Mouse (Mus musculus) embryonic facial prominence, embryonic 11.5 days (tissue): ENCODE measurements around the gene Eef1a1. TPM values are rescaled to one million over a fixed set of nuclear protein-coding genes. Genes with fewer than 3 reads are reported as not detected.
A peak's percentile ranks its signal among the peaks of the same experiment; 100 is the strongest.

Source experiments
- ATAC-seq: fragments of 200-750 bp; cut with Nextera tagmentation; replicated peaks from 2 replicates; pipeline ENCODE4 v1.8.0; 2017; ENCODE audit warnings: low read depth; ENCODE audit not compliant: insufficient number of reproducible peaks, low FRiP score, low TSS enrichment
- DNase-seq: peaks from one replicate; pipeline ENCODE4 v3.0.0-alpha.2; 2015; ENCODE audit warnings: low spot score
- H3K27ac ChIP-seq: fragments of 300-500 bp; sonication (generic); replicated peaks from 2 replicates; pipeline ENCODE4 v1.5.1; 2014; ENCODE audit warnings: mild to moderate bottlenecking, low read depth, low read length, control low read depth
- H3K27me3 ChIP-seq: fragments of 300-500 bp; sonication (generic); 2 replicates; pipeline ENCODE4 v1.6.1; 2014; ENCODE audit warnings: mild to moderate bottlenecking, low read length, moderate library complexity, mixed read lengths; ENCODE audit not compliant: control insufficient read depth, insufficient read depth
- H3K36me3 ChIP-seq: fragments of 300-500 bp; sonication (generic); replicated peaks from 2 replicates; pipeline ENCODE4 v1.6.1; 2014; ENCODE audit warnings: low read depth, mild to moderate bottlenecking, low read length, moderate library complexity, mixed read lengths; ENCODE audit not compliant: control insufficient read depth, insufficient read depth
- H3K4me1 ChIP-seq: fragments of 300-500 bp; sonication (generic); 2 replicates; pipeline ENCODE4 v1.6.1; 2014; ENCODE audit warnings: low read length, mixed read lengths; ENCODE audit not compliant: control insufficient read depth, insufficient read depth
- H3K4me2 ChIP-seq: fragments of 300-500 bp; sonication (generic); 2 replicates; pipeline ENCODE4 v1.6.1; 2014; ENCODE audit warnings: low read depth, mild to moderate bottlenecking, control low read depth, low read length, moderate library complexity
- H3K4me3 ChIP-seq: fragments of 300-500 bp; sonication (generic); 2 replicates; pipeline ENCODE4 v1.5.1; 2014; ENCODE audit warnings: low read depth, low read length, control low read depth
- H3K9ac ChIP-seq: fragments of 300-500 bp; sonication (generic); replicated peaks from 2 replicates; pipeline ENCODE4 v1.6.1; 2014; ENCODE audit warnings: mild to moderate bottlenecking, control low read depth, low read length
- H3K9me3 ChIP-seq: fragments of 300-500 bp; sonication (generic); replicated peaks from 2 replicates; pipeline ENCODE4 v1.6.1; 2016; ENCODE audit warnings: mild to moderate bottlenecking, low read length, inconsistent platforms, mixed read lengths; ENCODE audit not compliant: control insufficient read depth
- whole genome bisulfite sequencing: fragments of 180-500 bp; shearing (Covaris S2); extraction: QIAGEN DNeasy Blood & Tissue Kit; methylation state at CpG from one replicate; pipeline ENCODE4 v1.1.7; 2014; 5-methylcytosine and 5-hydroxymethylcytosine counted together
- polyA plus RNA-seq: library from polyadenylated mRNA; unstranded; fragments of >200 nt; fragmentation: Nextera tagmentation; extraction: Ambion mirVana; gene quantifications from 2 replicates; pipeline ENCODE4 v1.2.1, GENCODE M21; 2014

Eef1a1 gene
- polyA plus RNA-seq, 1 experiment from 2014 or later: 5,291 TPM

- H3K9me3 ChIP-seq: no peaks in the 10 kb centered on the region
- peak; percentile 36; the same call in 1 of the 2 replicates for ATAC-seq
- H3K27me3 ChIP-seq: no peaks in the 10 kb centered on the region
- peak overlapping the region; percentile 57 for H3K4me2 ChIP-seq
- H3K4me1 ChIP-seq: no peaks in the 10 kb centered on the region
- WGBS: 5% methylated on average over 16 of the region's 16 CpGs
- peak overlapping the region; percentile 30; the same call in 1 of the 2 replicates for H3K27ac ChIP-seq
- peak overlapping the region; percentile 48 for H3K9ac ChIP-seq
- DNase-seq: peak; percentile 81
- peak overlapping the region; percentile 31 for H3K4me3 ChIP-seq
- no peaks in the 10 kb centered on the region for H3K36me3 ChIP-seq
Observed at GRCm38 (mm10) chr9:78527767-78528381, 38.9 kb upstream of the Eef1a1 start.

GRCm38 (mm10) chr9:78527301-78527761, 38.4 kb upstream of the Eef1a1 start:
- H3K27me3 ChIP-seq: no peaks in the 10 kb centered on the region
- WGBS: under 1% methylated on average over 24 of the region's 24 CpGs
- H3K9me3 ChIP-seq: no peaks in the 10 kb centered on the region
- H3K4me1 ChIP-seq: no peaks in the 10 kb centered on the region
- peak overlapping the region; percentile 48 for H3K9ac ChIP-seq
- peak; percentile 89 for DNase-seq
- peak overlapping the region; percentile 57 for H3K4me2 ChIP-seq
- peak; percentile 39; the same call in 1 of the 2 replicates for ATAC-seq
- peak overlapping the region; percentile 31 for H3K4me3 ChIP-seq
- H3K27ac ChIP-seq: peak overlapping the region; percentile 30; the same call in 1 of the 2 replicates
- H3K36me3 ChIP-seq: no peaks in the 10 kb centered on the region

GRCm38 (mm10) chr9:78526206-78526605, 37.3 kb upstream of the Eef1a1 start:
- no peak overlapping the region for H3K27ac ChIP-seq
- DNase-seq: no peak

GRCm38 (mm10) chr9:78525451-78526135, 36.6 kb upstream of the Eef1a1 start:
- ATAC-seq: no peak

More at GRCm38 (mm10) chr9:78526206-78526605, 37.3 kb upstream of the Eef1a1 start:
- Histone ChIP-seq H3K4me2 (no peak overlapping the region), H3K9ac (no peak overlapping the region), H3K4me3 (no peak overlapping the region), H3K27me3 (no peaks in the 10 kb centered on the region), H3K9me3 (no peaks in the 10 kb centered on the region), H3K36me3 (no peaks in the 10 kb centered on the region), H3K4me1 (no peaks in the 10 kb centered on the region)
- no peak for ATAC-seq
- WGBS: 78% methylated on average over 2 of the region's 2 CpGs

GRCm38 (mm10) chr9:78521689-78522088, 32.7 kb upstream of the Eef1a1 start:
- H3K4me3 ChIP-seq: peak overlapping the region; percentile 32
- ATAC-seq: no peak
- no peaks in the 10 kb centered on the region for H3K36me3 ChIP-seq
- no peak overlapping the region for H3K27ac ChIP-seq
- H3K27me3 ChIP-seq: no peaks in the 10 kb centered on the region
- H3K4me1 ChIP-seq: no peaks in the 10 kb centered on the region
- peak; percentile 49 for DNase-seq
- peak overlapping the region; percentile 65; the same call in 1 of the 2 replicates for H3K9ac ChIP-seq
- 25% methylated on average over 14 of the region's 14 CpGs for WGBS
- peak overlapping the region; percentile 71 for H3K4me2 ChIP-seq
- H3K9me3 ChIP-seq: no peaks in the 10 kb centered on the region

More at GRCm38 (mm10) chr9:78525451-78526135, 36.6 kb upstream of the Eef1a1 start:
- H3K9ac ChIP-seq: no peak overlapping the region
- H3K27ac ChIP-seq: no peak overlapping the region
- H3K27me3 ChIP-seq: no peaks in the 10 kb centered on the region
- H3K4me2 ChIP-seq: no peak overlapping the region
- H3K4me3 ChIP-seq: no peak overlapping the region
- H3K36me3 ChIP-seq: no peaks in the 10 kb centered on the region
- no peak for DNase-seq
- no peaks in the 10 kb centered on the region for H3K4me1 ChIP-seq
- 94% methylated on average over 17 of the region's 17 CpGs for WGBS
- no peaks in the 10 kb centered on the region for H3K9me3 ChIP-seq

GRCm38 (mm10) chr9:78520780-78521601, 32.0 kb upstream of the Eef1a1 start:
- Histone ChIP-seq H3K4me1 (no peaks in the 10 kb centered on the region), H3K9ac (peak overlapping the region; percentile 65), H3K36me3 (no peaks in the 10 kb centered on the region), H3K4me2 (peak overlapping the region; percentile 71), H3K27me3 (no peaks in the 10 kb centered on the region), H3K27ac (no peak overlapping the region; the same call in 1 of the 2 replicates), H3K4me3 (peak overlapping the region; percentile 32), H3K9me3 (no peaks in the 10 kb centered on the region)
- ATAC-seq (peak; percentile 61), DNase-seq (peak; percentile 52)
- 2% methylated on average over 40 of the region's 40 CpGs for WGBS

- ATAC-seq (peak; percentile 88), DNase-seq (peak; percentile 95)
- WGBS: 2% methylated on average over 15 of the region's 15 CpGs
- Histone ChIP-seq H3K4me3 (peak overlapping the region; percentile 32), H3K9ac (peak overlapping the region; percentile 65), H3K4me2 (peak overlapping the region; percentile 71), H3K27ac (peak overlapping the region; percentile 68), H3K9me3 (no peaks in the 10 kb centered on the region), H3K27me3 (no peaks in the 10 kb centered on the region), H3K36me3 (no peaks in the 10 kb centered on the region), H3K4me1 (no peaks in the 10 kb centered on the region)
Observed at GRCm38 (mm10) chr9:78520127-78520779, 31.3 kb upstream of the Eef1a1 start.
